14 mouse cellular contexts compared by ENCODE assay signal in the genomic region with DNA sequence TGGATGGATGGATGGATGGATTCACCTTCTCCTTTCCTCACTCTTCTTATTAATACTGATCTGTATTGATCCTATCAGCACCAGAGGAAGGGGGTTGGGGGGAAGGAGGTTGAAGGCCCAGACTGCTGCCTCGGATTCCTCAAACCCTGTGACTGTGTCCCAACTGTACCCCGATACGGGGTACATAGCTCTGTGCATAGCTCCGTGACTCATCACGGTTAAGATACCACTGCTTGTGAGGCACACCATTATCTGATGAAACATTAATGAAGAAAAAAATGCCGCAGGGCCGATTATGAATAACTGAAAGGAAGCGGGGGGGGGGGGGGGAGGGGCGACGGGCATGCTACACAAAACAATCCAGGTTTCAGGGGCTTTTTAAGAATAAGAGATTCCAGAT.
DNase-seq lines count a peak whose midpoint lies in the region; ATAC-seq and TF ChIP-seq lines count a peak whose summit lies in the region.
"Had no signal": no experiment of that assay in that cellular context is flagged by ENCODE, and none has a peak within 500 bp of the region (broad histone marks: within the 10 kb centered on the region; RNA-seq: fewer than 3 reads in every experiment).

No protein-coding gene starts in this region.

- H3K36me3 ChIP-seq in kidney, embryonic 15.5 days = peaks cover 6% of the 10 kb centered on the region; the same call in 1 of the 2 replicates
- H3K36me3 ChIP-seq in MEL (ENCODE audit: control insufficient read depth in 1 of 2, insufficient read depth in 2 of 2, low read length in 2 of 2) = peaks cover 53 to 60% of the 10 kb centered on the region in 2 experiments
- H3K36me3 ChIP-seq in liver, embryonic 16.5 days (ENCODE audit: control insufficient read depth, insufficient read depth) = peaks cover 30% of the 10 kb centered on the region
- H3K36me3 ChIP-seq: embryonic facial prominence, embryonic 13.5 days; limb, embryonic 12.5 days had no signal

- peak; percentile 88 to 95 for TF ChIP-seq EP300 in MEL (IDR thresholded peaks at IDR 0.05; ENCODE audit: low read depth in 1 of 2, low read length in 2 of 2)

- peak in 1 of 2 experiments; percentile 34; a peak in 1 of 4 replicates for TF ChIP-seq POLR2A in MEL (IDR thresholded peaks at IDR 0.05; ENCODE audit: control insufficient read depth in 1 of 2, insufficient read depth in 1 of 2, low read depth in 1 of 2, low read length in 2 of 2, poor library complexity in 1 of 2)

- H3K4me3 ChIP-seq in kidney, embryonic 15.5 days (replicated peaks) = no peak overlapping the region
- H3K4me3 ChIP-seq in MEL (ENCODE audit: control insufficient read depth in 1 of 2, insufficient read depth in 1 of 2, low read depth in 2 of 2, low read length in 2 of 2) = no peak overlapping the region
- no peak overlapping the region for H3K4me3 ChIP-seq in liver, embryonic 16.5 days (ENCODE audit: low read depth, low read length)
- H3K4me3 ChIP-seq: embryonic facial prominence, embryonic 13.5 days; limb, embryonic 12.5 days; megakaryocyte, embryonic 14.5 days; neural tube, embryonic 13.5 days had no signal

- no peaks in the 10 kb centered on the region for H3K27me3 ChIP-seq in kidney, embryonic 15.5 days
- no peaks in the 10 kb centered on the region for H3K27me3 ChIP-seq in MEL (ENCODE audit: control insufficient read depth in 1 of 2, insufficient read depth in 2 of 2, low read length in 2 of 2)
- no peaks in the 10 kb centered on the region for H3K27me3 ChIP-seq in liver, embryonic 16.5 days (ENCODE audit: control insufficient read depth, insufficient read depth, low read depth, low read length)
- H3K27me3 ChIP-seq: embryonic facial prominence, embryonic 13.5 days; limb, embryonic 12.5 days; megakaryocyte, embryonic 14.5 days; neural tube, embryonic 13.5 days had no signal

- WGBS in kidney, embryonic 15.5 days = 63% methylated on average over 10 of the region's 10 CpGs
- 28% methylated on average over 10 of the region's 10 CpGs for WGBS in liver, embryonic 16.5 days (ENCODE audit: insufficient replicate concordance)

- DNase-seq in CD4-positive, CD25-positive, alpha-beta regulatory T cell, adult 2 months (ENCODE audit: low read depth, low spot score) = peak; percentile 20
- DNase-seq in kidney, adult 11 months = no peak
- DNase-seq in MEL (ENCODE audit: low read depth, low spot score) = peak; percentile 89
- DNase-seq in left cerebral cortex, adult 8-10 months (ENCODE audit: low spot score in 2 of 2) = no peak
- no peak for DNase-seq in right cerebral cortex, adult 18-20 months
- DNase-seq: thymus, postnatal 36 days had no signal

- no peak for TF ChIP-seq CTCF in MEL (IDR thresholded peaks at IDR 0.05 in 2 of 3, conservative IDR thresholded peaks at IDR 0.05 in 1 of 3; ENCODE audit: control insufficient read depth in 1 of 3, insufficient read depth in 1 of 3, low read depth in 2 of 3, low read length in 3 of 3, poor library complexity in 1 of 3, severe bottlenecking in 1 of 3)

- peaks cover 53% of the 10 kb centered on the region for H3K79me2 ChIP-seq in MEL (ENCODE audit: control insufficient read depth, insufficient read depth, low read length, poor library complexity)

- H3K27ac ChIP-seq in kidney, embryonic 15.5 days = peak overlapping the region; percentile 90; the same call in 1 of the 2 replicates
- peak overlapping the region; percentile 85 for H3K27ac ChIP-seq in MEL (ENCODE audit: control insufficient read depth, low read depth, low read length)
- H3K27ac ChIP-seq in liver, embryonic 16.5 days (ENCODE audit: low read length) = no peak overlapping the region
- H3K27ac ChIP-seq: embryonic facial prominence, embryonic 13.5 days; limb, embryonic 12.5 days; neural tube, embryonic 13.5 days had no signal

- no peaks in the 10 kb centered on the region for H3K9me3 ChIP-seq in kidney, embryonic 15.5 days (replicated peaks)
- H3K9me3 ChIP-seq in MEL (replicated peaks; ENCODE audit: insufficient read depth, low read length) = no peaks in the 10 kb centered on the region
- H3K9me3 ChIP-seq in liver, embryonic 16.5 days (replicated peaks; ENCODE audit: control insufficient read depth, low read length) = no peaks in the 10 kb centered on the region
- H3K9me3 ChIP-seq: embryonic facial prominence, embryonic 13.5 days; limb, embryonic 12.5 days; neural tube, embryonic 13.5 days had no signal

- H3K4me2 ChIP-seq in kidney, embryonic 15.5 days = no peak overlapping the region
- no peak overlapping the region for H3K4me2 ChIP-seq in liver, embryonic 16.5 days (ENCODE audit: low read depth, low read length)
- H3K4me2 ChIP-seq: embryonic facial prominence, embryonic 13.5 days; limb, embryonic 12.5 days; neural tube, embryonic 13.5 days had no signal

- no peak for ATAC-seq in CD4-positive, CD25-positive, alpha-beta regulatory T cell, adult 4 months
- no peak for ATAC-seq in kidney, embryonic 15.5 days (replicated peaks; ENCODE audit: low FRiP score)
- peak; percentile 60 for ATAC-seq in liver, embryonic 16.5 days (ENCODE audit: low read depth)
- ATAC-seq: activated CD4-positive, CD25-positive, alpha-beta regulatory T cell, adult 4 months had no signal

- TF ChIP-seq RAD21 in MEL (IDR thresholded peaks at IDR 0.05; ENCODE audit: low read depth, low read length) = no peak

- peaks cover 56% of the 10 kb centered on the region for H3K4me1 ChIP-seq in kidney, embryonic 15.5 days
- H3K4me1 ChIP-seq in MEL (ENCODE audit: control insufficient read depth in 1 of 2, insufficient read depth in 2 of 2, low read length in 2 of 2) = peaks cover 35 to 58% of the 10 kb centered on the region in 2 experiments
- peaks cover 26% of the 10 kb centered on the region for H3K4me1 ChIP-seq in liver, embryonic 16.5 days (ENCODE audit: control insufficient read depth, low read depth, low read length)

- no peak overlapping the region for H3K9ac ChIP-seq in kidney, embryonic 15.5 days
- H3K9ac ChIP-seq in MEL (ENCODE audit: control insufficient read depth, low read depth, low read length, poor library complexity, severe bottlenecking) = peak overlapping the region; percentile 51
- no peak overlapping the region for H3K9ac ChIP-seq in liver, embryonic 16.5 days (ENCODE audit: low read depth, low read length)
- H3K9ac ChIP-seq: embryonic facial prominence, embryonic 13.5 days; limb, embryonic 12.5 days; neural tube, embryonic 13.5 days had no signal

TF ChIP-seq in MEL, 35 proteins besides CTCF, POLR2A, EP300 and RAD21:
- peak; percentile 50; the same call in 1 of the 2 replicates for TF ChIP-seq CHD2 (IDR thresholded peaks at IDR 0.05; ENCODE audit: low read length)
- TF ChIP-seq MYB (IDR thresholded peaks at IDR 0.05; ENCODE audit: low read depth, low read length) = peak; percentile 89
- peak; percentile 65; the same call in 1 of the 2 replicates for TF ChIP-seq GABPA (IDR thresholded peaks at IDR 0.05; ENCODE audit: low read depth, low read length)
- peak; percentile 97 for TF ChIP-seq MAZ (IDR thresholded peaks at IDR 0.05; ENCODE audit: low read depth, low read length)
- TF ChIP-seq KAT2A (conservative IDR thresholded peaks at IDR 0.05; ENCODE audit: low read depth, low read length) = no peak
- TF ChIP-seq E2F4 (IDR thresholded peaks at IDR 0.05; ENCODE audit: borderline replicate concordance, low read depth, low read length) = no peak
- peak; percentile 95 for TF ChIP-seq ZNF384 (IDR thresholded peaks at IDR 0.05; ENCODE audit: low read depth, low read length)
- peak; percentile 84 for TF ChIP-seq SIN3A (IDR thresholded peaks at IDR 0.05; ENCODE audit: low read length)
- TF ChIP-seq MAFK (IDR thresholded peaks at IDR 0.05; ENCODE audit: borderline replicate concordance, low read depth, low read length) = peak; percentile 33; the same call in 1 of the 2 replicates
- TF ChIP-seq GATA1 (IDR thresholded peaks at IDR 0.05; ENCODE audit: low read depth, low read length) = peak; percentile 82
- no peak for TF ChIP-seq POLR2AphosphoS5 (IDR thresholded peaks at IDR 0.05; ENCODE audit: borderline replicate concordance, low read depth, low read length)
- peak; percentile 88 for TF ChIP-seq ETS1 (IDR thresholded peaks at IDR 0.05; ENCODE audit: low read depth, low read length)
- TF ChIP-seq NELFE (IDR thresholded peaks at IDR 0.05; ENCODE audit: low read depth, low read length) = no peak
- peak; percentile 67 for TF ChIP-seq RCOR1 (IDR thresholded peaks at IDR 0.05; ENCODE audit: low read depth, low read length)
- TF ChIP-seq TCF12 (IDR thresholded peaks at IDR 0.05; ENCODE audit: low read depth, low read length) = peak; percentile 82
- TF ChIP-seq ZMIZ1 (IDR thresholded peaks at IDR 0.05; ENCODE audit: low read depth, low read length) = 0 out of 2 replicates have a peak, but pooled peaks have one; percentile 37
- peak; percentile 51; the same call in 1 of the 2 replicates for TF ChIP-seq MYC (IDR thresholded peaks at IDR 0.05; ENCODE audit: low read depth, low read length)
- TF ChIP-seq JUND (IDR thresholded peaks at IDR 0.05; ENCODE audit: low read depth, low read length) = peak; percentile 90
- TF ChIP-seq MXI1 (IDR thresholded peaks at IDR 0.05; ENCODE audit: low read depth, low read length) = peak; percentile 46; the same call in 1 of the 2 replicates
- no peak for TF ChIP-seq ZC3H11A (IDR thresholded peaks at IDR 0.05; ENCODE audit: low read depth, low read length)
- TF ChIP-seq BHLHE40 (IDR thresholded peaks at IDR 0.05; ENCODE audit: borderline replicate concordance, low read depth, low read length) = peak; percentile 77
- no peak for TF ChIP-seq TAL1 (IDR thresholded peaks at IDR 0.05; ENCODE audit: low read length)

Comparison
In these comparisons a context has a peak if more than half of its experiments do, and no peak if none do; other contexts are left out.
1. DNase-seq: peak in CD4-positive, CD25-positive, alpha-beta regulatory T cell, adult 2 months (single experiment) and MEL (single experiment); none in kidney, adult 11 months (single experiment), left cerebral cortex, adult 8-10 months (0 of 2) and right cerebral cortex, adult 18-20 months (single experiment).